Mouse (Mus musculus) liver (tissue): ENCODE measurements around the gene Gpr61.

Source experiments
- DNase-seq: peaks from one replicate; pipeline ENCODE4 v3.0.0-alpha.2; 2020; ENCODE audit warnings: mixed read lengths

Gpr61 gene

GRCm38 (mm10) chr3:108174672-108175531 lies 20.2 kb upstream of the Gpr61 start:
- no peak for DNase-seq

GRCm38 (mm10) chr3:108169199-108169598 lies 14.5 kb upstream of the Gpr61 start:
- DNase-seq, result no peak

DNA sequence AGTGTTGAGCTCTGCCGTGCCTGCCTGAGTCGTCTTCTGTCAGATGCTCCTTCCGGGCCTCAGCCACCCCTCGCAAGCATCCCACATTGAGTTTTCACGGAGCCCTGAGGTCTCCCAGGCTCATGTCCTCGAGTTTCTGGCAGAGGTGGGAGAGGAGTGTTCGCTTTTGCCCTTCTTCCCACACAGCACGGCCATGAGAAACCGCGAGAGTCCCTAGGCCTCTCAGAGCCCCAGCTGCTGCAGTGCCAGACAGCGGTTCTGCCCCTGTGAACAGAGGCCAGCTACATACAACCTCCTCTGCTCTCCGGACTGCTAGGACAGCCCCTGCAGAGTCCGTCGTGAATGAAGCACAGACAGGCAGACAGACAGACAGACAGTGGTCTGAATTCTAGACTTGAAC lies 12.8 kb upstream of the Gpr61 start:
- DNase-seq, result no peak

GRCm38 (mm10) chr3:108166486-108167211 lies 12.0 kb upstream of the Gpr61 start:
- no peak for DNase-seq

DNA sequence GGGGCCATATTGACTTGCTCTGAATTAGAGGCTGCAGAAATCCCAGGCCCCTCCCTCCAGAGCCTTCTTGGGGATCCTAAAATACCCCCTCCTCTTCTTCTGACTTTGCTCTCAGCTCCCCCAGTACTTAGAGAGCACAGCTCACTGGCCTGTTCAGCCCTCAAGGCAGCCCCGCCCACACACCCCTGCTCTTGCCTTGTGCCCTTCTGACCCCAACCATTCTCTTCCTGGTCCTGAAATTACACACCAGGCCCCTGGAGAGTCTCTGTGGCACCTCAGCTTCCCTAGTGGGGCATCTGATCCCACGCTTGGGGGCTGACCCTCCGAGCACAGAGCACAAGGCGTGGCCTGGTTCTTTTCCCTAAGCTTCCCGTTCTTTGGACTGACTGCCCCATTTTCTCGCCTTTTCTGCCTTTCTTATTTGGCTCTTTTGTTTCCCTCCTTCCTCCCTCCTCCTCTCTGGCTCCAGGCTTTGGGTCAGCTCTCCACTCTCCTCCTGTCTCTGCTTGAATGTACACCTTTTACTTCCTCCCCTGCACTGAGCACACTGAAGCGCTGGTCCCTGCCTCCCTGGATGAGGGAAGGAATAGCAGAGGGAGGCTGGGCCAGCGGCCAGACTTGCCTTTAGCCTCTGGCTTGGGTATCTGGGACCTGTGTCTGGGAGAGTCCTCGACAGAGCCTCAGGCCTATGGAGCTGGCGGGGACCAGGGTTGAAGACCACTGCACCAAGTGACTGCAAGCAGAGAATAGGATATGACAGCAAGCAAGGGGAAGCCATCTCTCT lies 11.0 kb upstream of the Gpr61 start:
- DNase-seq, result no peak

GRCm38 (mm10) chr3:108164807-108165206 lies 10.1 kb upstream of the Gpr61 start:
- DNase-seq, result peak; percentile 71

DNA sequence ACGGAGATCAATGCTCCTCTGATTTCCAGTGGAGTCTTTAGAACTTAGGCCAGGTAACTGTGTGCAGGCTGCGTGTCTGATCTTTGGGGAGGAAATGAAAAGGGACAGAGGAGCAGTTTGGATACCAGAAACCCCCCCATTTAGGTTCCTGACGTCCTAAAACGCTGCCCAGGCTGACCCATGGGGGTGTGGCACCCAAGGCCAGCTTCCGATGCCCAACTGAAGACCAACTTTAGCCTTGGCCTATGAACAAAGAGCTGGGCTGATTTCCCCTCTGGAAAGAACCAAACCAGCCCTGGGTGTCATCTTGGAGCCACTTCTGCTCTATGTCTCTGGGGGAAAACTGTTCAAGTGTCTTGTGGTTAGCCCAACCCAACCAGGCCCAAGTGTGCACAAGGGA lies 9.4 kb upstream of the Gpr61 start:
- no peak for DNase-seq

DNA sequence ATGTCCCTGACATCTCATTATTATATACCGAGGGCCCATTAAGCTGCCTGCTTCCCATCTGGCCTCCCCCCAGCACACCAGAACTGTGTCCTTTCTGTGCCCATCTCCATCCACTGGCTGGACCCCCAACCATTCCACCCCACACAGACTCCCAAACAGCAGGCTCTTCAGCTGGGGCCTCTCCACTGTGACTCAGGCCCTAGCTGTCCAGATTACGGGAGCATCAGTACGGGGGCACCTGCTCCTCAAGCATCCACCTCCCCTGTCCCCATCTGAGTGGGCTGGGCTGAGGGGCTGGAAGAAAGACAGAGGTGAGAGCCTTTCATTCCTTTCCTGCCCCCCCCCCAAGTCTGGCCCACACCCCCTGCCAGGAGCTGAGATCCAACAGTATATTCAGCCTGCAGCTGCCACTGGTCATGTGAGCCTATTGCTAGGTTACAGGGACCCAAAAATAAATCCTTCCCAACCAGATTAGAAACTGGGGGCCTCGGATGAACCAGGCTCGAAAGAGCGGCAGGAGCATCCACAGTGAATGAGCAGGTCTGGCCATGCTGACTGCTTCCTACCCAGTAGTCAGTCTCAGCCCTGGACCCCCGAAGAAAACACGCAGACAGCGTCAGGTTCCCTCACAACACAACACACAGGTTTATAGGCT lies 3.8 kb upstream of the Gpr61 start:
- DNase-seq, result no peak

DNA sequence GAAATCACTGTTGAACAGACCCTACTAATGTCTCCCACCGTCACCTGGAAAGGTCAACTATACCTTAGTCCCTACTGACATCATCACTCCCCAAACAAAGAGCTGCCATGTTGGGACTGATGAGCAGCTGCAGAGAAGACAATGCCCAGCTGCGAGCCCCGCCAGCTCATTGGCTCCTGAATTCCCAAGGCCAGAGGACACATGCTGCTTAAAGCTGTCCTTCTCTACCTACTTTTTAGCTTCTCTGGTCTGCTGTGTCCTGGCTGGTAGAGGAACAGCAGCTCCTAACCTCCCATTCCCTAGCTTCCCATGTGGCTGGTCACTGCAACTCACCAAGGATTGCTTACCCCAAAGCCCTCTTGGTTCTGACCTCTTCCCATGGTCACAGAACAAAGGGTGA lies 2.4 kb downstream of the Gpr61 start:
- DNase-seq, result no peak

GRCm38 (mm10) chr3:108147386-108148235 lies 7.1 kb downstream of the Gpr61 start:
- DNase-seq, result peak; percentile 91

- no peak for DNase-seq
These were observed 8.0 kb downstream of the Gpr61 start for GRCm38 (mm10) chr3:108146671-108147070.

GRCm38 (mm10) chr3:108145534-108146445 lies 8.9 kb downstream of the Gpr61 start, which contains the start of gene Gnai3:
Gnai3 (minus strand) TSS chr3:108146146.
- DNase-seq, result peak; percentile 95

DNA sequence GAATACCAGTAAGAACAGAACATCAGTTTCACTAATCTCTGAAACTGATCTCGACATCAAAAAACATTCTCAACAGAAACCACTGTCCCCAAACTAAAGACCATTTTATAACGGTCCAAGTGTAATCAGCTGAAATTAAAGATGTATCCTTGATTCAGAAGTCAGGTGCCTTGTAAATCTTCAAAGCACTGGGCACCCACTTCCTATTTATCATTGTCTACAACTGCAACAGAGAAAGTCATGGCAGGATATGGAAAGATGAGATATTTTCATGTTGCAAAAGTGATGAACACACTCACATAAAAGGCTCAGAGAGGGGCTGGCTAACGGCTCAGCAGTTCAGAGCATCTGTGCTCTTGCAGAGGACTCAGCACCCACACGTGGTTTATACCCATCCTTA lies 13.9 kb downstream of the Gpr61 start:
- no peak for DNase-seq

DNA sequence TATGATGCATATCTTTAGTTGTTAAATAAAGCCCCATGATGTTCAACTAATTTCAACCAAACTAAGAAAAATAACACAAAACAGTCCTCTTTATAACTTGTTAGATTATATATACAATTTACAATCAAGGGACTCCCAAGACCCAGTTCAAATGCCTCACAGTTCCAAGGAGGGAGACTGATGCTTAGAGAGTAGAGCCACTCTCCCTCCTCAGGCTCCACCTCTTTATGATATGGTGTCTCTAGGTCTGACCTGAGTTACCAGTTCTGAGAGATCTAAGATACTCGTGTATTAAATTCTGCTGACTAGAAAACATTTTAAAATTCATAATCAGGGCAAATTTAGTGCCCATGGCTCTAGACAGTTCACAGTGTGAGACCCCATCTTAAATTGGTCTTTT lies 15.6 kb downstream of the Gpr61 start:
- DNase-seq, result no peak

- no peak for DNase-seq
These were observed 20.0 kb downstream of the Gpr61 start for GRCm38 (mm10) chr3:108134701-108135100.

DNA sequence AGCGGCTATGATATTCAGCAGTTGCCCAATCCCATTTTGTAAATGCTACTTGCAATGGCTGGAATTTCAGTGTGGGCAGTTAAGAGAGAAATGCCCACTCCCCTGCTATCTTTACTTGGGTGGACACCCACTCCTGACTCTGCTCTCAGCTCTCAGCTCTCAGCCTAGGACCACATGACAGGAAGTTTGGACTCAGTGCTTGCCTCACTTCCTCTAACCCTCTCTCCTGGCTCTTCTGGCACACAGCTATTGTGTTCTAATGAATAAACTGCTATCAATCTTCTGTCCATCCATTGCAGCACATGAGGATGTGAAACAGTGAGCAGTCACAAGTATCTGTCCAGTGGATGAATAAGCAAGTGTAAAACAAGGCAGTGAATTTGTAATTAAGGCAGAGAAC lies 22.2 kb downstream of the Gpr61 start:
- no peak for DNase-seq

DNA sequence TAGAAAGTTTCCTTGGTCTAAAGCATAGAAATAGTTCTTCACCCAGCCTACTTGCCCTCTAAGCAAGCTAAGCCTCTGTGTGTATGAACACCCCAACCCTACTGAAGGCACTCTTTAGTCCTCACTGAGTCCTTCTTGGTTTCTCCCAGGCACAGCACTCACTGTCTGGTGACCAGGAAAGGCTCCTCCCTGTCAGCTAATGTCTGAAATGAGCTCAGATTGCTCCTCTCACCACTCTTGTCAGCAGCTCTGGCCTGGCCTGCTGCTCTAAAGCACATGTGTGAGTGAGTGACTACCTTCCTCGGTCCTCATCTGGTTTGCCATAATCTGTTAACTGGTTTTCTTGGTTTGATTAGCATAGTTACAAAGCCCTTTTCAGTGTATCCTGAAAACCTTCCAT lies 22.9 kb downstream of the Gpr61 start:
- DNase-seq, result no peak

DNA sequence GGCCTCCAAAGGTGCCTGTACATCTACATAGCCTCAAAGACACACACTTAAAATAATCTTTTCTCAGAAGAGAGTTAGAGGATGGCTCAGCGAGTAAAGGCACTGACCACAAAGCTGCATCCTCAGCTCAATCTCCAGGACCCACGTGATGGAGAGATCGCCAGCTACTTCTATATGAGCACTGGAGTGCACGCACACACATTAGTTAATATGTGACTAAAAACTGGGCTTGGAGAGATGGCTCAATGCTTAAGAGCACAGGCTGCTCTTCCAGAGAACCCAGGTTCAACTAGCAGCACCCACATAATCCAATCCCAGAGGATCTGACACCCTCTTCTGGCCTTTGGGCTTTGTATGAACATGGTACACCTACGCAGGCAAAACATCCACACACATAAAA lies 23.5 kb downstream of the Gpr61 start:
- DNase-seq, result no peak

DNA sequence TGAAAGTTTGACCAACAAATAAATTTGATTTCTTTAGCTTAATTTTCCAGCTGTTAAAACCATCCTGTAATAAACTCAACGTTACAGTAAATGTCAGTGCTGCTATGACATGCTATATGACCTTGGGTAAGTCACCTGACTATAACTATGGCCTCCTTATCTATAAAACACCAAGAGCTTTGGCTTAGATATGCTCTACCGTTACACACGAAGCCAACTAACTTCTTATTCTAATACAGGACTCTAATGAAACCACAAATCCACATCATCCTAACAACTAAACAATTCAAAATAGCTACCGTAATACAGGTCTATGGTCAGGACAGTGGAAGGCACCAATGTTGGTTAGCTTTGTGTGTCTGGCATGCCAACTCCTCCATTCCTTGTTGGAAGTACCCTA lies 24.9 kb downstream of the Gpr61 start:
- DNase-seq, result no peak

GRCm38 (mm10) chr3:108129367-108129766 lies 25.3 kb downstream of the Gpr61 start:
- peak; percentile 33 for DNase-seq

GRCm38 (mm10) chr3:108128520-108128919 lies 26.2 kb downstream of the Gpr61 start:
- DNase-seq, result no peak
